Mouse (Mus musculus): Measurements from ENCODE around the gene Gm49358. TPM values are rescaled to one million over a fixed set of nuclear protein-coding genes. Genes with fewer than 3 reads are reported as not detected.

Gm49358 gene
- not detected in 2 replicates for polyA plus RNA-seq (2012; rRNA removed)

DNA sequence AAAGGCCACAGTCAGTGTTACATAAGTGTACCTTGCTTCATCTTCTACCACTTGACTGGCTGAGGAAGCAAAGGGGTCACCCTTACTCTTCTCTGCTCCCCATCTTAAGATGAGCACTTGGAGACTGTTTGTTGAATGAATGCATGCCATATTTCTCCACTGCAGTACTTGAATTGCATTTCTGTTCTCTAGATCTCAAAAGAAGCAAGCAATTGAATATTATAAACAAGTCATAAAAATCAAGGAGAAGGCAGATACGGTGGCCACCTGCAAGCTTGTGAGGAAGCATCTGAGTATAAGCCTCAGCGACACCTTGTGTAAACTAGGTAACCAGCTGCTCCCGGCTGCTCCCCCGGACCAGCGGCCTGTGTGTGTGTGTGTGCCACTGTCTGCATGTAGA lies at the start of gene Gm49358:
Gene Gm49358 (plus strand): TSS at position 301 of the 400 bp plus-strand sequence.
- WGBS: 93% methylated on average over 5 of the region's 5 CpGs
- Histone ChIP-seq H3K36me3 (ENCODE audit: control insufficient read depth, insufficient read depth, low read length) (no peaks in the 10 kb centered on the region), H3K4me1 (ENCODE audit: control insufficient read depth, insufficient read depth, insufficient read length) (no peaks in the 10 kb centered on the region), H3K4me3 (ENCODE audit: extremely low read depth, insufficient read depth, insufficient read length) (no peak within 1 kb of the TSS), H3K27me3 (ENCODE audit: control insufficient read depth, insufficient read depth, low read length) (no peaks in the 10 kb centered on the region), H3K27ac (ENCODE audit: insufficient read depth, low read length) (no peak within 1 kb of the TSS)
- DNase-seq (ENCODE audit: low read depth in 1 of 2, low spot score in 2 of 2): no peak
- TF ChIP-seq POLR2A (IDR thresholded peaks at IDR 0.05; ENCODE audit: low read depth, low read length): no peak

DNA sequence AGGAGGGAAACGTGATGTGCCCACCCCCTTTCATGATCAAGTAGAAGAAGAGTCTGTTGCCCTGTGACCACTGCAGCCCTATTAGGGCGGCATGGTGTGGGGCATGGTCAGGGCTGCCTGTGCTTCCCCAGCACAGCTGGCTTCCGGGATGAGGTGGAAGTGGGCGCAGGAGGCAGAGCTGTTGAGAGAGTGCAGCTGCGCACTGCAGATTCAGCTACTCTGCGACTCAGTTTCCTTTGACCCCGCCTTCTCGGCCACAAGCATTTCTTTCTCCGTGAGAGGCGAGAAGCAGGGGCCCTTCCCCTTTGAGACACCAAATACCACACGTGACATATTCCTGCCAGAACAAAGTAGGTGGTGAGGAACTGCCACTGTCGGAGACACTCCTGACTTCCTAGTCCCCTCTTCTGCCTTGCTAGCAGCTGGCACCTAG lies 36.2 kb upstream of the Gm49358 start:
- WGBS: 2% methylated on average over 12 of the region's 12 CpGs
- peaks cover 14% of the 10 kb centered on the region; the same call in 1 of the 2 replicates for H3K4me1 ChIP-seq (ENCODE audit: control insufficient read depth, insufficient read depth, insufficient read length)
- peak overlapping the region; percentile 56; the same call in 1 of the 2 replicates for H3K4me3 ChIP-seq (ENCODE audit: extremely low read depth, insufficient read depth, insufficient read length)
- H3K27me3 ChIP-seq (ENCODE audit: control insufficient read depth, insufficient read depth, low read length): no peaks in the 10 kb centered on the region
- peak; percentile 89 for TF ChIP-seq POLR2A (IDR thresholded peaks at IDR 0.05; ENCODE audit: low read depth, low read length)
- no peak for TF ChIP-seq CTCF (IDR thresholded peaks at IDR 0.05; ENCODE audit: extremely low read depth, insufficient read depth, insufficient read length, insufficient replicate concordance)
- no peaks in the 10 kb centered on the region for H3K36me3 ChIP-seq (ENCODE audit: control insufficient read depth, insufficient read depth, low read length)
- DNase-seq (ENCODE audit: low read depth in 1 of 2, low spot score in 2 of 2): peak; percentile 67 to 78
- H3K27ac ChIP-seq (ENCODE audit: insufficient read depth, low read length): peak overlapping the region; percentile 94

DNA sequence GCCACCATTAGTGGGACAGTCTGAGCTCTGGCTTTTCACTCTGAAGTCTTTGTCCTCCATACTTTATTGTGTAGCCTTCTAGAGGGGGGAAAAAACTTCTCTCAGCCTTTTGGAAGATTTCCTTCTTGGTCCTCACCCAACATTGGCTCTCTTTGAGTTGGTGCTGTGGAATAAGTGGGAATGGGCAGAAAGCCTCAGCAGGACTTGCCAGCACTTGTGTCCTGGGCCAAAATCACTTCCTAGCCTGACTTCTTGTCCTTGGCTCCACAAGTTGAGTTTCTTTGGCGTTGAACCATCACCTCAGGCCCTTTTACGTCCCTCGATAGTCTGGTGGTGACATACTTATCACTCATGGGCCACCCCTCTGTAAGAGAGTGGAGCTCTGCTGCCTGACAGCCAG lies 35.6 kb upstream of the Gm49358 start:
- 91% methylated on average over 3 of the region's 3 CpGs for WGBS
- no peak for TF ChIP-seq POLR2A (IDR thresholded peaks at IDR 0.05; ENCODE audit: low read depth, low read length)
- no peak for TF ChIP-seq CTCF (IDR thresholded peaks at IDR 0.05; ENCODE audit: extremely low read depth, insufficient read depth, insufficient read length, insufficient replicate concordance)
- no peak for DNase-seq (ENCODE audit: low read depth in 1 of 2, low spot score in 2 of 2)
- Histone ChIP-seq H3K27ac (ENCODE audit: insufficient read depth, low read length) (peak overlapping the region; percentile 79), H3K4me1 (ENCODE audit: control insufficient read depth, insufficient read depth, insufficient read length) (peaks cover 14% of the 10 kb centered on the region; the same call in 1 of the 2 replicates), H3K27me3 (ENCODE audit: control insufficient read depth, insufficient read depth, low read length) (no peaks in the 10 kb centered on the region), H3K36me3 (ENCODE audit: control insufficient read depth, insufficient read depth, low read length) (no peaks in the 10 kb centered on the region), H3K4me3 (ENCODE audit: extremely low read depth, insufficient read depth, insufficient read length) (0 out of 2 replicates have a peak overlapping the region, but pooled peaks have one; percentile 26)

DNA sequence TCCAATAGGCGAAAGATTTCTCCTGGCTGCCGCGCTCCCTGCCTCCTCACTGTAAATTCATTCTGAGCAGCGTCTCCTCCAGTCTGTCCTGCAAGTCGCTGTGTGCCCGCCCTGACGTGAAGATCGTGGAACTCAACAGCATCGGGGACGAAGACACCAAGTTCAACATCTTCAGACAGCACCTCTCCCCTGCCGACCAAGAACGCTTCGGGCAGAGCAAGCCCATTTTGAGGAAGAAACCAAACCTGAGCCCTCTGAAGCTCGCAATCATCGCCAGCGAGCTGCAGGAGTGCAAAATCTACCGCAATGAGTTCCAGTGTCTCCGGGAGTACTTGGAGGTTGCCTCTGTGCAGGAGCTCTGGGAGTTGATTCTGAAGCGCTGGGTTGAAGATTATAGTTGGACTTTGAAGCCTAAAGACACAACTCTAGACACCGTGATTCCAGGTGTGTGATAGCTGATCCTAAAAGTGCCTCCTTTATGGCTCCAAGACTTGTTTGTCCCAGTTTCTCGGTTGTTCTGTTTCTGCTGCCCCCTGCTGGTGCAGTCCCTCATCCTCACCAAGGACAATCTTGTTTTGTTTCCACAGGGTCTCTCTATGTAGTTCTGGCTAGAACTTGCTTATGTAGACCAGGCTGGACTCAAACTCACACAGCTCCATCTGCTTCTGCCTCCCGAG lies 32.8 kb upstream of the Gm49358 start:
- peak; percentile 57 to 82 for DNase-seq (ENCODE audit: low read depth in 1 of 2, low spot score in 2 of 2)
- H3K27me3 ChIP-seq (ENCODE audit: control insufficient read depth, insufficient read depth, low read length): no peaks in the 10 kb centered on the region

DNA sequence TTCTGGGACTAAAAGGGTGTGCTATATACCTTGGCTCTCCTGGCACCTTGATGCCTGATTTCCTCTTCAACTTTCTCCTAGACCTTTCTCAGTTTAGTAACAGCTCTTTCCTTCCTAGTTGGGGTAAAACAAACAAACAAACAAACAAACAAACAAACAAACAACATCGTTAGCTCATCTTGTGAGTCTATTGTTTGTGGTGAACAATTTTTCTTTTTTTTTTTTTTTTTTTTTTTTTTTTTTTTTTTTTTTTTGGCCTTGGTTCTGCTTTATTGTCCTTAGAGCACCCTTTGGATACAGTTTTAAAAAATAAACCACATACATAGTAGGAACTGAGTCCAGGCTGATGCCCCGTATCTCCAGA lies 32.3 kb upstream of the Gm49358 start:
- TF ChIP-seq POLR2A (IDR thresholded peaks at IDR 0.05; ENCODE audit: low read depth, low read length): no peak
- no peak for TF ChIP-seq CTCF (IDR thresholded peaks at IDR 0.05; ENCODE audit: extremely low read depth, insufficient read depth, insufficient read length, insufficient replicate concordance)
- 32% methylated on average over 2 of the region's 2 CpGs for WGBS
- Histone ChIP-seq H3K4me1 (ENCODE audit: control insufficient read depth, insufficient read depth, insufficient read length) (peaks cover 14% of the 10 kb centered on the region; the same call in 1 of the 2 replicates), H3K36me3 (ENCODE audit: control insufficient read depth, insufficient read depth, low read length) (no peaks in the 10 kb centered on the region), H3K4me3 (ENCODE audit: extremely low read depth, insufficient read depth, insufficient read length) (no peak overlapping the region), H3K27ac (ENCODE audit: insufficient read depth, low read length) (no peak overlapping the region), H3K27me3 (ENCODE audit: control insufficient read depth, insufficient read depth, low read length) (no peaks in the 10 kb centered on the region)
- DNase-seq (ENCODE audit: low read depth in 1 of 2, low spot score in 2 of 2): no peak

More for the DNA sequence above, 32.8 kb upstream of the Gm49358 start:
- H3K36me3 ChIP-seq (ENCODE audit: control insufficient read depth, insufficient read depth, low read length): no peaks in the 10 kb centered on the region
- 5% methylated on average over 22 of the region's 22 CpGs for WGBS
- H3K4me1 ChIP-seq (ENCODE audit: control insufficient read depth, insufficient read depth, insufficient read length): peaks cover 14% of the 10 kb centered on the region; the same call in 1 of the 2 replicates
- no peak overlapping the region for H3K27ac ChIP-seq (ENCODE audit: insufficient read depth, low read length)
- peak overlapping the region; percentile 56 for H3K4me3 ChIP-seq (ENCODE audit: extremely low read depth, insufficient read depth, insufficient read length)
- TF ChIP-seq POLR2A (IDR thresholded peaks at IDR 0.05; ENCODE audit: low read depth, low read length) (no peak), CTCF (IDR thresholded peaks at IDR 0.05; ENCODE audit: extremely low read depth, insufficient read depth, insufficient read length, insufficient replicate concordance) (peak; percentile 60; the same call in 1 of the 2 replicates)

DNA sequence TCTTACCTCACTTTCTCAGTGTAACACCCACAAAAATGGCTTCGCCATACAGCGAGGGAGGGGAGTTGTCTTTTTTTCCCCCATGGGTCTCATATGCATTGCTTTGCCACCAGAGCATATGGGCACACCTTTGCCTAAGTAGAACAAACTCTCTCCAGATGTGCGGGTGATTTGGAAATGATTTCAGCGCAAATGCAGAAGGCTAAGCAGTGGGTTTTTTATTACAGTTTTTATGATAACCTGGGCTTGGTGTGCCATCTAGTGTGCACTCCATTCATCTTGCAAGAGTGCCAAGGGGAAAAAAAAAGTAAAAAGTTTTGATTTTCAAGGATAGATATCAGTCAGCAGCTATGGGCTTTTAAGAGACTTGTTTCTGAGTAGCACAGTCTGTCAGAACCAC lies 28.7 kb upstream of the Gm49358 start:
- Histone ChIP-seq H3K4me3 (ENCODE audit: extremely low read depth, insufficient read depth, insufficient read length) (no peak overlapping the region), H3K4me1 (ENCODE audit: control insufficient read depth, insufficient read depth, insufficient read length) (no peaks in the 10 kb centered on the region), H3K36me3 (ENCODE audit: control insufficient read depth, insufficient read depth, low read length) (no peaks in the 10 kb centered on the region), H3K27me3 (ENCODE audit: control insufficient read depth, insufficient read depth, low read length) (no peaks in the 10 kb centered on the region), H3K27ac (ENCODE audit: insufficient read depth, low read length) (no peak overlapping the region)
- 70% methylated on average over 4 of the region's 4 CpGs for WGBS
- DNase-seq (ENCODE audit: low read depth in 1 of 2, low spot score in 2 of 2): no peak
- no peak for TF ChIP-seq POLR2A (IDR thresholded peaks at IDR 0.05; ENCODE audit: low read depth, low read length)
- no peak for TF ChIP-seq CTCF (IDR thresholded peaks at IDR 0.05; ENCODE audit: extremely low read depth, insufficient read depth, insufficient read length, insufficient replicate concordance)

DNA sequence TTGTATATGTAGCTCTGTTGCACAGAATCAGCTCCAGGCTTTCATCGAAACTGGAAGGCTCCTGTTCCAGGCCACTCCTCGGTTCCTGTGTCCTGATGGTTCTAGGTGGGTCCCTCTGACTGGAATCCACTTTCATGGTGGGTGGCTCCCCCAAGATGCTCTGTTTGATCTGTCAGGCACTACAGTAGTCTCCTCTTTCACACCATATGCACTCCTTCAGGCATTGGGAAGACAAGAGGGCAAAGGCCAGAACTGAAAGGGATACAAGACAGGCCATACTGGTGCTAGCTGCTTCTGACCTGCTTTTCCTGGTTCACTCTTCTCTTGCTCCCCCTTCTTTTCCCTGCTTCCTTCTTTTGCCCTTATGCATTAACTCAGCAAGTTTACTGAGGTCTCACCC lies 20.9 kb upstream of the Gm49358 start:
- H3K36me3 ChIP-seq (ENCODE audit: control insufficient read depth, insufficient read depth, low read length): no peaks in the 10 kb centered on the region
- no peak overlapping the region for H3K4me3 ChIP-seq (ENCODE audit: extremely low read depth, insufficient read depth, insufficient read length)
- H3K4me1 ChIP-seq (ENCODE audit: control insufficient read depth, insufficient read depth, insufficient read length): no peaks in the 10 kb centered on the region
- DNase-seq (ENCODE audit: low read depth in 1 of 2, low spot score in 2 of 2): no peak
- H3K27me3 ChIP-seq (ENCODE audit: control insufficient read depth, insufficient read depth, low read length): no peaks in the 10 kb centered on the region
- H3K27ac ChIP-seq (ENCODE audit: insufficient read depth, low read length): no peak overlapping the region
- TF ChIP-seq POLR2A (IDR thresholded peaks at IDR 0.05; ENCODE audit: low read depth, low read length) (no peak), CTCF (IDR thresholded peaks at IDR 0.05; ENCODE audit: extremely low read depth, insufficient read depth, insufficient read length, insufficient replicate concordance) (no peak)
- 80% methylated on average over 2 of the region's 2 CpGs for WGBS
